Mouse (Mus musculus) urinary bladder, postnatal 10 days (tissue): Measurements from ENCODE around the gene Mlx.

ENCODE experiments used
- DNase-seq: peaks from one replicate; pipeline ENCODE4 v3.0.0; 2022; ENCODE audit warnings: low spot score

Gene Mlx

GRCm38 (mm10) chr11:101138536-101139181, 51.6 kb downstream of the Mlx start:
- DNase-seq, result no peak

- DNase-seq, result no peak
Observed at GRCm38 (mm10) chr11:101140164-101140819, 53.2 kb downstream of the Mlx start.

- no peak for DNase-seq
Observed at GRCm38 (mm10) chr11:101141088-101141487, 54.0 kb downstream of the Mlx start.
